Mouse (Mus musculus): ENCODE measurements around the gene Gm28269. TPM values are rescaled to one million over a fixed set of nuclear protein-coding genes. Genes with fewer than 3 reads are reported as not detected.

Gene Gm28269
- not detected for polyA plus RNA-seq (2017; shearing (Covaris generic))

DNA sequence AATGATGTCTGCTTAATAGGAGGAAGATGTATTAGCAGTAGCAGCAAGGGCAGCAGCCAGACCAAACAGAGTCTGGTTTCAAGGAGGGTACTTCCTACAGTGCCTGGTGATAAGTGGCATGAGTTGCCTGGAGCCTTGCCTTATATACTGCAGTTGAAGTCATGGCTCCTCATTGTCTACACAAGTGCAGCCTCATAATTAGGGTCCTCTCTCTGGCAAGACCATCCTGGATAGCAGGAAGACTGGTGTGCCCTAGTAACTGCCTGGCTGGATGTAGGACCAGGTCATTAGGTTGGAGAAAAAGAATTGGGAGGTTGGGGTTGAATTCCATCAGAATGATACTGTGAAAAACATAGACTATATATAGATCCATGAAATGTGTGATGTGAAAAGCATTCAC is at the start of gene Gm28269:
Gm28269 (minus strand) TSS at position 101 of the 400 bp plus-strand sequence.

DNA sequence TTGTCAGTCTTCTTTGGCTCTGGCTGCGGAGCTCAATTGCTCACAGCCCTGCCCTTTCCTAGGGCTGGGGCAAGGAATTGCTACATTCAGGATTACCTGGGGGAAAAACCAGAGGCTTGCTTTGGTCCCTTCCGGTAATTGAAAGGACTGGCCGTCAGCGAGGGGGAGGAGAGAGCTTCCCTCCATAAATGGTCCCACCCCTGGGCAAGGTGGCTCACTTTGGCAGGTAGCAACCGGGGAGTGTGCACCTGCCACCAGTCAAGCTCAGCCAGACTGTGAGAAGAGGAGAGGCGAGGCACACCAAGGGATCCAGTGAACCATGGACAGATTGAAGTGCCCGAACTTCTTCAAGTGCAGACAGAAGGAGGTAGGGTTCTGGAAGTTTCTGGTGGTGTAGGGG is 30.1 kb downstream of the Gm28269 start, which contains the start of gene Slc6a14:
Slc6a14 (plus strand) TSS at position 68 of the 400 bp plus-strand sequence.

Other genes with a start within 250 kb of the Gm28269 start
- gene Slc6a14, start 30.2 kb downstream of the Gm28269 start, polyA plus RNA-seq (2017; shearing (Covaris generic)), result not detected